Mouse (Mus musculus): Measurements from ENCODE around the gene Fhod1. TPM values are rescaled to one million over a fixed set of nuclear protein-coding genes. Genes with fewer than 3 reads are reported as not detected.

Gene Fhod1
- polyA plus RNA-seq, 1 experiment from 2014 or later = 0.49 TPM

DNA sequence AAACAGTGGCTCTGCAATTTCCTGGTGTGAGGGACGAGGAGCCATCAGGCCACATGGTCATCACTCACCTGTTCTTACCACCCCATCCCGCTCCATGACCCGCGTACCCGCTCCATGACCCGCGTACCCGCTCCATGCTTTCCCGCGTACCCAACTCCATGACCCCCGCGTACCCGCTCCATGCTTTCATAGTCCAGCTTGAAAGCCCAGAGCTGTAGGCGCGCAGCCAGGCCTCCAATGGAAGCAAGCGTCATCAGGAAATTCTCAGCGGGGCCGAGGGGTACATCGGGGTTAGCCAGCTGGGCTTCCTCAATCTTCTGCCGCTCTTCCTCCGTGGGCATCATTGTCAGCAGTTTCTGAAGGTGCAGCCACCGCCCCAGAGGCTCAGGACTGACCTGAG, 16.3 kb downstream of the Fhod1 start:
- Histone ChIP-seq H3K4me1 (ENCODE audit: control insufficient read depth, insufficient read depth, low read length) (peaks cover 7% of the 10 kb centered on the region), H3K36me3 (ENCODE audit: control insufficient read depth, insufficient read depth, low read length) (peaks cover 39% of the 10 kb centered on the region), H3K27me3 (ENCODE audit: control insufficient read depth, insufficient read depth, low read depth, low read length) (no peaks in the 10 kb centered on the region), H3K4me3 (ENCODE audit: low read depth, low read length) (no peak overlapping the region), H3K9ac (ENCODE audit: low read depth, low read length) (no peak overlapping the region), H3K4me2 (ENCODE audit: low read length) (no peak overlapping the region), H3K27ac (ENCODE audit: low read length) (no peak overlapping the region), H3K9me3 (replicated peaks; ENCODE audit: control insufficient read depth, low read length, poor library complexity, severe bottlenecking) (no peaks in the 10 kb centered on the region)
- no peak for ATAC-seq
- 96% methylated on average over 22 of the region's 22 CpGs for WGBS

DNA sequence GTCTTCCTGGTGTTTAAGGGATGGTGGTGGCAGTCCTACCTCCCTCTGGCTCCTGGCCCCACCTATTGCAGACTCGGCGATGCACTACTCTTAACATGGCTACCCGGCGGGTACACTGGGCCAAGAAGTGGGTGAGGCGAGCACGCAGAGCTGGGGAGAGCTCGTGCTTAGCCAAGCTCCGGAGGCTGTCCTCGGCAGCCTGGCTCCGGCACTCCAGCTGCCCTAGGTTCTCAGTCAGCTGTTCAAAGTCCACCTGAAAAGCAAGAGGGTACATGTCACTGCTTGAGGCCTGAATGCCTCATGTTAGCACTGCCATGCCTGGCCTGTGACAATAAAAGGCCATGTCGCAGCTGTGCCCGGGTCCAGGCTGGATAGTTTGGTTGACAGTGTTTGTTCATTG, 17.4 kb downstream of the Fhod1 start:
- Histone ChIP-seq H3K4me3 (ENCODE audit: low read depth, low read length) (no peak overlapping the region), H3K27me3 (ENCODE audit: control insufficient read depth, insufficient read depth, low read depth, low read length) (no peaks in the 10 kb centered on the region), H3K4me1 (ENCODE audit: control insufficient read depth, insufficient read depth, low read length) (peaks cover 10% of the 10 kb centered on the region), H3K4me2 (ENCODE audit: low read length) (no peak overlapping the region), H3K9ac (ENCODE audit: low read depth, low read length) (no peak overlapping the region), H3K27ac (ENCODE audit: low read length) (no peak overlapping the region), H3K36me3 (ENCODE audit: control insufficient read depth, insufficient read depth, low read length) (peaks cover 39% of the 10 kb centered on the region), H3K9me3 (replicated peaks; ENCODE audit: control insufficient read depth, low read length, poor library complexity, severe bottlenecking) (no peaks in the 10 kb centered on the region)
- 94% methylated on average over 12 of the region's 12 CpGs for WGBS
- no peak for ATAC-seq

DNA sequence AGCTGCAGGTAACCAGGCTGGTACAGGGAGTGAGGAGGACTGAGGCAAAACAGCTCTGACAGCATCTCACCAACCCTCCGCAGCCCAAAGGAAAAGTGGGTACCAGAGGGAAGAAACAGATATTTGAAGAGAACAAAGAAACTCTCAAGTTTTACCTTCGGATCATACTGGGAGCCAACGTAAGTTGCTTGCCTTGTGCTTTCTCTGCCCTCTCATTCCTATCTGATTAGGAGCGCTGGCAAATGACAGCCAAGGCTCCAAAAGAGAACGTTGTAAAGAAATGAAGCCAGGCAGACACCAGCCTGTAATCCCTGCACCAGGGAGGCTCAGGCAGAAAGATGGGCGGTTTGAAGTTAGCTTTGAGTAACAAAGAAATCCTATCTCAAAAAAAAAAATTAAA, 20.8 kb downstream of the Fhod1 start:
- Histone ChIP-seq H3K9ac (ENCODE audit: low read depth, low read length) (peak overlapping the region; percentile 68), H3K36me3 (ENCODE audit: control insufficient read depth, insufficient read depth, low read length) (peaks cover 33% of the 10 kb centered on the region)
- WGBS = 43% methylated on average over 6 of the region's 6 CpGs

GRCm38 (mm10) chr8:105326141-105326672, 21.5 kb downstream of the Fhod1 start, which contains the start of the genes Lrrc29 and Tmem208:
Gene Lrrc29, minus strand, starts transcription at chr8:105326278.
Gene Tmem208, plus strand, starts transcription at chr8:105326354.
- Histone ChIP-seq H3K27me3 (ENCODE audit: control insufficient read depth, insufficient read depth, low read depth, low read length) (no peaks in the 10 kb centered on the region), H3K4me1 (ENCODE audit: control insufficient read depth, insufficient read depth, low read length) (peaks cover 17% of the 10 kb centered on the region), H3K4me3 (ENCODE audit: low read depth, low read length) (peak within 1 kb of the TSS; percentile 66), H3K36me3 (ENCODE audit: control insufficient read depth, insufficient read depth, low read length) (peaks cover 25% of the 10 kb centered on the region), H3K4me2 (ENCODE audit: low read length) (peak within 1 kb of the TSS; percentile 79), H3K9me3 (replicated peaks; ENCODE audit: control insufficient read depth, low read length, poor library complexity, severe bottlenecking) (no peaks in the 10 kb centered on the region), H3K27ac (ENCODE audit: low read length) (peak within 1 kb of the TSS; percentile 82), H3K9ac (ENCODE audit: low read depth, low read length) (peak within 1 kb of the TSS; percentile 88)
- under 1% methylated on average over 36 of the region's 36 CpGs for WGBS
- peak; percentile 90 for ATAC-seq

More for the DNA sequence above, 20.8 kb downstream of the Fhod1 start:
- H3K4me3 ChIP-seq (ENCODE audit: low read depth, low read length) = peak overlapping the region; percentile 66
- no peak for ATAC-seq
- H3K27me3 ChIP-seq (ENCODE audit: control insufficient read depth, insufficient read depth, low read depth, low read length) = no peaks in the 10 kb centered on the region
- H3K4me1 ChIP-seq (ENCODE audit: control insufficient read depth, insufficient read depth, low read length) = peaks cover 17% of the 10 kb centered on the region
- H3K4me2 ChIP-seq (ENCODE audit: low read length) = peak overlapping the region; percentile 60
- no peaks in the 10 kb centered on the region for H3K9me3 ChIP-seq (replicated peaks; ENCODE audit: control insufficient read depth, low read length, poor library complexity, severe bottlenecking)
- no peak overlapping the region for H3K27ac ChIP-seq (ENCODE audit: low read length)

DNA sequence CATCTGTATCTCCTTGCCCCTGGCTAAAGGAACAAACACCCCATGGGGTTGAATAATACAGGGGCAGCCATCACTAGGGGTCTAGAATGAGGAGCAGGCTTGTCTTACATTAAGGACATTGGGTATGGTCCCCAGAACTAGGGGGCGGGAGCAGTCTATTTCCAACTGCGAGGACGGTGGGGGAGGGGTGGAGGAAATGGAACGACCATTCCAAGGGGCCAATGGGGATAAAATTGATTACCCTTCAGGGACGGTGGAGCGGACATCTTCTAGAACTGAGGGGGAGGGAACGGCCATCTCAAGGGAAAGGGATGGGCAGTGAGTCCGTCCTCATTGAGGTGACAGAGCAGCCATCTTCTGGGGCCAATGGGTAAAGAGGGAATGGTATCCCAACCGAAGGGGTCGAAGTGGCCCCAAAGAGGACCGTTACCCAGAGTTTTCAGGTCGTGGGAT, 22.1 kb downstream of the Fhod1 start:
- H3K9ac ChIP-seq (ENCODE audit: low read depth, low read length) = peak overlapping the region; percentile 88
- peak overlapping the region; percentile 79 for H3K4me2 ChIP-seq (ENCODE audit: low read length)
- H3K27me3 ChIP-seq (ENCODE audit: control insufficient read depth, insufficient read depth, low read depth, low read length) = no peaks in the 10 kb centered on the region
- 0% methylated on average over 12 of the region's 12 CpGs for WGBS
- peaks cover 20% of the 10 kb centered on the region for H3K36me3 ChIP-seq (ENCODE audit: control insufficient read depth, insufficient read depth, low read length)
- peaks cover 17% of the 10 kb centered on the region for H3K4me1 ChIP-seq (ENCODE audit: control insufficient read depth, insufficient read depth, low read length)
- H3K4me3 ChIP-seq (ENCODE audit: low read depth, low read length) = peak overlapping the region; percentile 66
- peak; percentile 68 for ATAC-seq
- H3K9me3 ChIP-seq (replicated peaks; ENCODE audit: control insufficient read depth, low read length, poor library complexity, severe bottlenecking) = no peaks in the 10 kb centered on the region
- peak overlapping the region; percentile 82 for H3K27ac ChIP-seq (ENCODE audit: low read length)

GRCm38 (mm10) chr8:105323183-105323582, 24.6 kb downstream of the Fhod1 start:
- no peak overlapping the region for H3K4me3 ChIP-seq (ENCODE audit: low read depth, low read length)
- no peak overlapping the region for H3K9ac ChIP-seq (ENCODE audit: low read depth, low read length)
- peaks cover 2% of the 10 kb centered on the region; the same call in 1 of the 2 replicates for H3K36me3 ChIP-seq (ENCODE audit: control insufficient read depth, insufficient read depth, low read length)
- H3K4me2 ChIP-seq (ENCODE audit: low read length) = no peak overlapping the region
- H3K27ac ChIP-seq (ENCODE audit: low read length) = no peak overlapping the region
- 97% methylated on average over 4 of the region's 4 CpGs for WGBS
- no peaks in the 10 kb centered on the region for H3K27me3 ChIP-seq (ENCODE audit: control insufficient read depth, insufficient read depth, low read depth, low read length)
- no peaks in the 10 kb centered on the region for H3K9me3 ChIP-seq (replicated peaks; ENCODE audit: control insufficient read depth, low read length, poor library complexity, severe bottlenecking)
- ATAC-seq = no peak
- H3K4me1 ChIP-seq (ENCODE audit: control insufficient read depth, insufficient read depth, low read length) = peaks cover 17% of the 10 kb centered on the region

DNA sequence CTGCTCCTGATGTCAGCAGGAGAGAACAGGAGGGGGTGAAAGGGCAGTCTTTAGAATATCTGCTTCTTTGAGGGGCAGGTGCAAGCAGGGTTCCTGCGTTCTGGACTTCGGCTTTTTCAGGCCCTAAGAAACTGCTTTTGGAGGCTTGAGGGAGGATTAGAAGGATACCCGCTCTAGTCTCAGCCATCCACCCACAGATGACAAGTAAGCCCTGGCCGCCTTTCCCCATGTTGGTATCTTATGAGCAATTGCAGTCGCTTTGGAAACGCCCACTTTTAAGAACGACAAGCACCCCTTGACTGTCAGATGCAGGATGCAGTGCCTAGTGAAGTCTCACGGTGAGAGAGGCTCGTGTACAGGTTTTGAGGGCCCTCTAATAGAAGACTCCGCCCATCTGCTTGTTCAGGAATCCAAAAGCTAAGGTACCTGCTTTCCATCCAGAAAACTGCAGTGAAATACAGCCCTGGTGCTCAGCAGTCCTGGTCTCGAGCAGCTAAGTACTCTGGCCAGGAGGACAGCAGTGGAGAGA, 29.0 kb downstream of the Fhod1 start:
- H3K27me3 ChIP-seq (ENCODE audit: control insufficient read depth, insufficient read depth, low read depth, low read length) = no peaks in the 10 kb centered on the region
- H3K27ac ChIP-seq (ENCODE audit: low read length) = no peak overlapping the region
- H3K4me2 ChIP-seq (ENCODE audit: low read length) = no peak overlapping the region
- H3K9me3 ChIP-seq (replicated peaks; ENCODE audit: control insufficient read depth, low read length, poor library complexity, severe bottlenecking) = no peaks in the 10 kb centered on the region
- WGBS = 84% methylated on average over 11 of the region's 11 CpGs
- peaks cover 15% of the 10 kb centered on the region for H3K36me3 ChIP-seq (ENCODE audit: control insufficient read depth, insufficient read depth, low read length)
- no peak for ATAC-seq
- H3K9ac ChIP-seq (ENCODE audit: low read depth, low read length) = no peak overlapping the region
- H3K4me1 ChIP-seq (ENCODE audit: control insufficient read depth, insufficient read depth, low read length) = no peaks in the 10 kb centered on the region
- H3K4me3 ChIP-seq (ENCODE audit: low read depth, low read length) = no peak overlapping the region

DNA sequence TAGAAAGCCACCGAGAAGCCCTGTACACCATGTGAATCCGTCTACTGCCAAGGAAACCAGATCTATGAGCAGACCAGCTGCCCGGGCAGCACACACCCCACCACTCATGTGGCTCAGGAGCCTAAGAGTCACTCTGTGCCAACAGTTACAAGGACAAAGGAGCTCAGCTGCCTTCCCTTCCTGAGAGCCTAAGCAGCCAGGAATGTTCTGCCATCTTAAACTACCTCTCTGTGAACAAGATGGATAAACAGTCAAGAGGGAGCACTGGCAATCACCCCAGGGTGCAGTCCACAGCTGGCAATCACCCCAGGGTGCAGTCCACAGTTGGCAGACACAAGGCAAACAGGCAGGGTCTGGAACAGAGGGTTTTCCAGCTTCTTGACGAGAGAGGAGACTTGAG, 29.8 kb downstream of the Fhod1 start:
- Histone ChIP-seq H3K9me3 (replicated peaks; ENCODE audit: control insufficient read depth, low read length, poor library complexity, severe bottlenecking) (no peaks in the 10 kb centered on the region), H3K36me3 (ENCODE audit: control insufficient read depth, insufficient read depth, low read length) (peaks cover 15% of the 10 kb centered on the region), H3K4me2 (ENCODE audit: low read length) (no peak overlapping the region), H3K27me3 (ENCODE audit: control insufficient read depth, insufficient read depth, low read depth, low read length) (no peaks in the 10 kb centered on the region), H3K27ac (ENCODE audit: low read length) (no peak overlapping the region), H3K4me1 (ENCODE audit: control insufficient read depth, insufficient read depth, low read length) (no peaks in the 10 kb centered on the region), H3K9ac (ENCODE audit: low read depth, low read length) (no peak overlapping the region), H3K4me3 (ENCODE audit: low read depth, low read length) (no peak overlapping the region)
- ATAC-seq = no peak
- WGBS = 96% methylated on average over 4 of the region's 4 CpGs

DNA sequence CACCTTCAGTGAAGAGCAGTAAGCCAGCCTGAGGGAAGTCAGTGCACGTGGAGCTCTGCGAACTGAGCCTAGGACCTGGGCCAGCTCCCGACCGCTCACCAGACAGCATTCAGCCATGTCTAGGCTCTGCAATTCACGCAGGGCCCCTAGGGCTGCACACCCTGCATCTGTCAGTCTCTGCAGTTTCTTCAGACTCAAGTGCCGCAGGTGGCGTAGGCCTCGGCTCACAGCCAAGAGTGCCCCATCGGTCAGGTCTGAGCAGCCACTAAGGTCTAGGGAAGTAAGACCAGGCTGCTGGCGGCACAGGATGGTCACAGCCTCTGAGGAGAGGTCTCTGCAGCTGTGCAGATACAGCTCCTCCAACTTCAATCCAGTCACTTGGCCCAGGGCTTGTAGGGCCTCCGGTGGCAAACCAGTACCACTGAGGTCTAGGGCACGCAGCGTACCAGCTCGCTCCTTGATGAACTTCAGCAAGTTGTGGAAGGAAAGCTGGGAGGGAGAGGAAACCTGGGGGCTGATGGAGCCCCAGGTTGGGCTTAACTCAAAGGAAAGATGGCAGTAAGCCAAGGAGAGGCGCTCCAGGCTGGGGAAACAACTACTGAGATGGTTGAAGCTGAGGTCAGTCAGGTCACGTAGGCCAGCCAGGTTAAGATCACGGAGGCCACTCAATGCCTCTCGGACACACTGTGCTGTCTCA, 32.5 kb downstream of the Fhod1 start:
- no peak overlapping the region for H3K4me2 ChIP-seq (ENCODE audit: low read length)
- H3K9ac ChIP-seq (ENCODE audit: low read depth, low read length) = no peak overlapping the region
- no peak overlapping the region for H3K27ac ChIP-seq (ENCODE audit: low read length)
- H3K9me3 ChIP-seq (replicated peaks; ENCODE audit: control insufficient read depth, low read length, poor library complexity, severe bottlenecking) = no peaks in the 10 kb centered on the region
- H3K27me3 ChIP-seq (ENCODE audit: control insufficient read depth, insufficient read depth, low read depth, low read length) = no peaks in the 10 kb centered on the region
- no peak for ATAC-seq
- H3K4me3 ChIP-seq (ENCODE audit: low read depth, low read length) = no peak overlapping the region
- 94% methylated on average over 18 of the region's 18 CpGs for WGBS
- H3K4me1 ChIP-seq (ENCODE audit: control insufficient read depth, insufficient read depth, low read length) = no peaks in the 10 kb centered on the region
- H3K36me3 ChIP-seq (ENCODE audit: control insufficient read depth, insufficient read depth, low read length) = peaks cover 20% of the 10 kb centered on the region
